Mouse (Mus musculus): Measurements from ENCODE around the gene Pkd1l2.

Pkd1l2 gene

DNA sequence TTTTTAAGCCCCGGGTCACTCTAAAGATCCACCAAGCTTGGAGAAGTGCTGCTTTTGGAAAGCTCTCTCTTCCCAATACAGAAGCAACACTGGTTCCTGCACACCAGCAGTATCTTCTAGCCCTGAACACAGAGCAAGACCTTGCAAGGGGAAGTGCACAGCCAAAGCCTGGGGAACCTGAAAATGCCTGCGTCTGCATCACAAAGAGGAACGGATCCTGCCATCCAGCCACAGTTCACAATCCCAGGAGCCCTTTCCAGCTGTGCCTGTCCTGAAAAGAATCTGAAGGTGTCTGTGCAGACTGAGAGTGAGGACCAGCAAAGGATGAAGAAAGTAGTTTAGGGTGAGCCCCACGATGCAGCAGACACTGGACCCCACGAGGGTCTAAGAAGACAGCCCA lies 107.2 kb downstream of the Pkd1l2 start:
- DNase-seq (ENCODE audit: low read depth, low spot score), result peak; percentile 77

DNA sequence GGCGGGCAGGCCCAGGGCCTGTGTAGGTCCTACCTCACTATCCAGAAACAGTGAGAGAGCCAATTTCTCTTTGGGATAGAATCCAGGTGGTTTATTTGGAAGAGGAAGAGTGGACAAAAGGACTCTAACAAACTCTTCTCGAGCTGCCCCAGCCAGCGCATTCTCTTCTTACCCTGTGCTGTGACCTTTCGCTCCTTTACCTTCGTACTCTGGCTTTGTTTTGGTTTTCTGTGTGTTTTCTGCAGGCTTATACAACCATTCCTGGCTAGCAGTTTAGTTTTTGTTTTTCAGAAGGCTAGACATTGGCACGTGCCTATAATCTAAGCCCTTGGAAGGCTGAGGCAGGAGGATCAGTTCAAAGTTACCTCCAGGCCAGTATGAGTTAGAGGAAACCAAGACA lies 112.7 kb downstream of the Pkd1l2 start:
- no peak for DNase-seq (ENCODE audit: low read depth, low spot score)

DNA sequence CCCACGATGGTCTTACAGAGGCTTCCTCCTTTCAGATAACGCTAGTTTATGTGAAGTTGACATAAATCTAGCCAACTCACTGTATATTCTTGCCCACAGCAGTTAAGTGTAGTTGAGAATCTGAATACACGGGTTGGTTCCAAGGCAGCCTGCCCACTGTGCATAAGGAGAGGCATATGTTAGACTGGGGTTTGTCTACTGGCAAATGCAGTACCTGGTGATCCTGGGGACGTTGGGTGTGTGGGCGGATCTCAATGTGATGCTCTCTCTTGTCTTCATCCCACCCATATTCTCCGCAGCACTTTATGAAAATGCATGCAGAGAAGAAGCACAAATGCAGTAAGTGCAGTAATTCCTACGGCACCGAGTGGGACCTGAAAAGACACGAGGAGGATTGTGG lies 127.8 kb downstream of the Pkd1l2 start:
- no peak for DNase-seq (ENCODE audit: low read depth, low spot score)

DNA sequence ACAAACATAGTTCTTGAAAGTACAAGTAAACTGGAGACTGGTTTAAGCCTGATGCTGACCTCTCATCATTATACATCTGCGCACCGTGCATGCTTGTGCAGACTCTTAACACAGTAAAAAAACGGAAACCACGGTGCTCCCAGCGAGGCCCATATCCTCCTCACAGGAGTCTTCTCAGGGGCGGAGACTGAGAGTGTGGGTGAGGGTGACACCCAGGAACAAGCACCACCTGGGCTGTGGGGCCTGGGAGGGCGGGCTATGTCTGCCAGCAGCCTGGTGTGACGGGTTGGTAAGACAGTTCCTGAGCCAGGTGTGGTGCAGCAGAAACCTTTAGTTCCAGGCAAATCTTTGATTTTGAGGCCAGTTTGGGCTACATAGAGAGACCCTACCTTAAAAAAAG lies 129.8 kb downstream of the Pkd1l2 start:
- DNase-seq (ENCODE audit: low read depth, low spot score), result no peak

DNA sequence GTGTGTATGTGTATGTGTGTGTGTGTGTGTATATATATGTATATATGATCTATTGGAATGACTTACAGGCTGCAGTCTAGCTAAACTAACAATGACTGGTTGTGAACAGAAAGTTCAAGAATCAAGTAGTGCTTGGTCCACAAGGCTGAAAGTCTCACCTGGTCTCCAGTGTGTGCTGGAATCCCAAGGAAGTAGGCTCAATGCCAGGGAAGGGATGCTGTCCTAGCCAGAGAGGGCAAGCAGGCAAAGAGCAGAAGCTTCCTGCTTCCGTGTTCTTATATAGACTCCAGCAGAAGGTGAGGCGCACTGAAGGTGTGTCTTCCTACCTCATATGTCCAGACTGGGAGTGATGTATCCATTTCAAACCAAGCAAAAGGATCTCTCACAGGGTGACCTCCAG lies 130.5 kb downstream of the Pkd1l2 start:
- no peak for DNase-seq (ENCODE audit: low read depth, low spot score)

DNA sequence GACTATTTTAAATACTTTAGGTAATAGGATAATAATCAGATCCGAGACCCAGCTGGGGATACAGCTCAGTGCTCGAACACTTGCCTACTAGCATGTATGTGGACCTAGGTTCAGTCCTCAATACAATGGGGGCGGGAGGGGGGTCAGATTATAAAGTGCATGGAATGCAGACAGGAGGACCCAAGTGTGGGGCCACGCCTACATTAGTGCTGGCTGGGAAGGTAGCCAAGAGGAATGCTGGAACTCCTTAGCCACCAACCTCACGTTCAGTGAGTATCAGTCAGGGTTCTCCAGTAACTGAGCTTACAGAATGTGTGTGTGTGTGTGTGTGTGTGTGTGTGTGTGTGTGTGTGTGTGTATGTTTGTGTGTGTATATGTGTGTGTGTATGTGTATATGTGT lies 130.9 kb downstream of the Pkd1l2 start:
- DNase-seq (ENCODE audit: low read depth, low spot score), result no peak

DNA sequence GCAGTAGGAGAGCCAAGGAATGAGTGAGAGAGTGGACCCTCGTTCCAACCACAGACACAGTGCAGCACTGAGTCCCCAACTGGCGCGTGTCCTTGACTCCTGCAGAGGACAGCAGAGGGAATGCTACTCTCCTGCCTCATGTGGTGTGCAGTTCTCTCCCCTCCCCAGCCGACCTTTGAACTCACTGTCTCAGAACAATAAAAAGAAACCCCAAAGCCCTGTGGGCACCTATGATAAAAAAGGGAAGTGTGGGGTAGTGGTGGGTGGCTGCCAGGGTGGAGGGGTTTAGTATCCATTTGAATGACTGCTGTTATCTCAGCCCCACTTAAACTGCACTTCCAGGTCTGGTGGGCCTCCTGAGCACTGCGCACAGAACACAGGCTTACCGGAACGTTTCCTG lies 134.7 kb downstream of the Pkd1l2 start:
- DNase-seq (ENCODE audit: low read depth, low spot score), result peak; percentile 54

DNA sequence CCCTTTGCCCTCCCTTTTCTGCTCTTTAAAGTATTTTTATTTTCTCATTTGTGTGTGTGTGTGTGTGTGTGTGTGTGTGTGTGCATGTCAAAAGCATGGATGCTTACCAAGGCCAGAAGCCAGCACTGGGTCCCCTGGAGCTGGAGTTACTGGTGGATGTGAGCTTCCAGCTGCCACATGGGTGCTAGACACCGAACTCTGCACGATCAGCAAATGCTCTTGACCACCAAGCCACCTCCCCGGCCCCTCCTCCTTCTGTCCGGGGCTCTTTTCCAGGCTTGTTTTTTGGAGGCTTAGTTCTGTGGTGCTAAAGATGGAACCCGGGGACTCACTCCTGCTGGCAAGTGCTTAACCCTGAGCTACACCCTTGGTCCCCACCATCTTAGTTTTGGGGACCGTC lies 135.4 kb downstream of the Pkd1l2 start:
- DNase-seq (ENCODE audit: low read depth, low spot score), result no peak

DNA sequence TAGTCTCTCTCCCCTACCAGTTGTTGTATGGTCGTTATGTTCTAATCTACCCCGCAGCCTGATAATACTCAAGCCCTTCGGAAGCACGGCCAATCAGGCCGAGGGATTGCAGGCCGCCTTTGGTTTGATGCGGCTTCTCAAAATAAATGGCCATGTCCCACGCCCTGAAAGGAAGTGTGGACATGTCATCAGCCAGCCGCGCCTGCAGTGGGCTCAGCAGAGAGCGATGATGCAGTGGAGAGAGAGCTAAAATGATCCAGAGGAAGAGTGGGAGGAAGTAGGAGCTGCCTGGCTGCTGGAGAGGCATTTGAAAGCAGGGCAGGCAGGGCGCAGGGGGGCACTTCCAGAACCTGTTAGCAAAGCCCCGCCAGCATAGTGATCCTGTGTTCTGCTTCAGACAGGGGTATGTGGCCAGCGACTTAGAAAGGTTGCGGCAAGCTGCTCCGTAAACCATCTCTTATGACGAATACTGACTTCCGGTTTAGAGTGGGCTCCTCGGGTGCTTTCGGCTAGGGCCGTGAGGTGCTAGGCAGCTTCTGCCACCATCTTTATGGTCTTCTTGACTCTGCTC lies 135.9 kb downstream of the Pkd1l2 start:
- DNase-seq (ENCODE audit: low read depth, low spot score), result no peak

Measured in ES-CJ7 (cell line).